Mouse (Mus musculus) hindbrain, embryonic 14.5 days (tissue): ENCODE data around the gene Arl6. TPM values are rescaled to one million over a fixed set of nuclear protein-coding genes. Genes with fewer than 3 reads are reported as not detected.

Experiments
- ATAC-seq: fragments of 200-750 bp; cut with Nextera tagmentation; 2 replicates; pipeline ENCODE4 v1.8.0; 2017; ENCODE audit warnings: moderate number of reproducible peaks, mild to moderate bottlenecking, moderate TSS enrichment, moderate library complexity; ENCODE audit not compliant: low FRiP score
- DNase-seq: peaks from one replicate; pipeline ENCODE4 v3.0.0-alpha.2; 2015; ENCODE audit warnings: low spot score
- H3K27ac ChIP-seq: fragments of 300-500 bp; sonication (generic); 2 replicates; pipeline ENCODE4 v1.5.1; 2014; ENCODE audit warnings: mild to moderate bottlenecking, moderate library complexity
- H3K27me3 ChIP-seq: fragments of 300-500 bp; sonication (generic); 2 replicates; pipeline ENCODE4 v1.6.1; 2014; ENCODE audit warnings: mild to moderate bottlenecking, low read length, mixed read lengths; ENCODE audit not compliant: control insufficient read depth, insufficient read depth
- H3K36me3 ChIP-seq: fragments of 300-500 bp; sonication (generic); replicated peaks from 2 replicates; pipeline ENCODE4 v1.6.1; 2014; ENCODE audit not compliant: control insufficient read depth, insufficient read depth
- H3K4me1 ChIP-seq: fragments of 300-500 bp; sonication (generic); replicated peaks from 2 replicates; pipeline ENCODE4 v1.6.1; 2014; ENCODE audit warnings: antibody characterized with exemption, low read length, mixed read lengths; ENCODE audit not compliant: control insufficient read depth, insufficient read depth
- H3K4me2 ChIP-seq: fragments of 300-500 bp; sonication (generic); replicated peaks from 2 replicates; pipeline ENCODE4 v1.6.1; 2014; ENCODE audit warnings: mild to moderate bottlenecking, moderate library complexity
- H3K4me3 ChIP-seq: fragments of 300-500 bp; sonication (generic); replicated peaks from 2 replicates; pipeline ENCODE4 v1.5.1; 2014; ENCODE audit warnings: mild to moderate bottlenecking, low read length
- H3K9ac ChIP-seq: fragments of 300-500 bp; sonication (generic); 2 replicates; pipeline ENCODE4 v1.6.1; 2014
- H3K9me3 ChIP-seq: fragments of 300-500 bp; sonication (generic); 2 replicates; pipeline ENCODE4 v1.6.1; 2016; ENCODE audit warnings: low read length; ENCODE audit not compliant: control insufficient read depth
- WGBS: fragments of 180-500 bp; shearing (Covaris S2); extraction: QIAGEN DNeasy Blood & Tissue Kit; methylation state at CpG from one replicate; pipeline ENCODE4 v1.1.7; 2014; 5-methylcytosine and 5-hydroxymethylcytosine counted together
- polyA plus RNA-seq: library from polyadenylated mRNA; unstranded; fragments of >200 nt; fragmentation: Nextera tagmentation; extraction: Ambion mirVana; gene quantifications from 2 replicates; pipeline ENCODE4 v1.2.1, GENCODE M21; 2014

Arl6 gene
- polyA plus RNA-seq, 1 experiment from 2014 or later = 55.1 TPM

- H3K36me3 ChIP-seq = no peaks in the 10 kb centered on the region
- no peak overlapping the region for H3K27ac ChIP-seq
- WGBS = 83% methylated on average over 3 of the region's 3 CpGs
- no peaks in the 10 kb centered on the region for H3K27me3 ChIP-seq
- no peaks in the 10 kb centered on the region for H3K9me3 ChIP-seq
- no peak for ATAC-seq
- no peak overlapping the region for H3K9ac ChIP-seq
- no peak for DNase-seq
- no peaks in the 10 kb centered on the region for H3K4me1 ChIP-seq
- no peak overlapping the region for H3K4me3 ChIP-seq
- no peak overlapping the region for H3K4me2 ChIP-seq
Measured at GRCm38 (mm10) chr16:59594714-59595113, 44.5 kb downstream of the Arl6 start.

- DNase-seq (no peak), ATAC-seq (no peak)
- no peak overlapping the region for H3K4me3 ChIP-seq
- H3K4me1 ChIP-seq = no peaks in the 10 kb centered on the region
- WGBS = 89% methylated on average over 6 of the region's 6 CpGs
- no peak overlapping the region for H3K4me2 ChIP-seq
- H3K36me3 ChIP-seq = no peaks in the 10 kb centered on the region
- H3K27ac ChIP-seq = no peak overlapping the region
- H3K27me3 ChIP-seq = no peaks in the 10 kb centered on the region
- H3K9ac ChIP-seq = no peak overlapping the region
- no peaks in the 10 kb centered on the region for H3K9me3 ChIP-seq
Measured at GRCm38 (mm10) chr16:59590790-59591189, 48.4 kb downstream of the Arl6 start.

- H3K9me3 ChIP-seq = no peaks in the 10 kb centered on the region
- WGBS = 94% methylated on average over 13 of the region's 13 CpGs
- DNase-seq = no peak
Measured at GRCm38 (mm10) chr16:59588351-59589025, 50.7 kb downstream of the Arl6 start.

GRCm38 (mm10) chr16:59587816-59588215 lies 51.4 kb downstream of the Arl6 start:
- no peaks in the 10 kb centered on the region for H3K27me3 ChIP-seq
- H3K4me1 ChIP-seq = no peaks in the 10 kb centered on the region
- H3K4me2 ChIP-seq = no peak overlapping the region
- ATAC-seq (no peak), DNase-seq (no peak)
- no peaks in the 10 kb centered on the region for H3K36me3 ChIP-seq
- no peak overlapping the region for H3K4me3 ChIP-seq
- 89% methylated on average over 10 of the region's 10 CpGs for WGBS
- no peak overlapping the region for H3K9ac ChIP-seq
- no peaks in the 10 kb centered on the region for H3K9me3 ChIP-seq
- no peak overlapping the region for H3K27ac ChIP-seq

More at GRCm38 (mm10) chr16:59588351-59589025, 50.7 kb downstream of the Arl6 start:
- Histone ChIP-seq H3K4me3 (no peak overlapping the region), H3K9ac (no peak overlapping the region), H3K36me3 (no peaks in the 10 kb centered on the region), H3K4me1 (no peaks in the 10 kb centered on the region), H3K4me2 (no peak overlapping the region), H3K27ac (no peak overlapping the region), H3K27me3 (no peaks in the 10 kb centered on the region)
- ATAC-seq = no peak

GRCm38 (mm10) chr16:59586911-59587310 lies 52.3 kb downstream of the Arl6 start:
- H3K4me3 ChIP-seq = no peak overlapping the region
- WGBS = 88% methylated on average over 8 of the region's 8 CpGs
- ATAC-seq = no peak

GRCm38 (mm10) chr16:59586276-59586675 lies 52.9 kb downstream of the Arl6 start:
- WGBS = 71% methylated on average over 6 of the region's 6 CpGs
- no peak overlapping the region for H3K4me2 ChIP-seq

More at GRCm38 (mm10) chr16:59586911-59587310, 52.3 kb downstream of the Arl6 start:
- DNase-seq = no peak
- no peak overlapping the region for H3K4me2 ChIP-seq
- no peaks in the 10 kb centered on the region for H3K36me3 ChIP-seq
- H3K9ac ChIP-seq = no peak overlapping the region
- H3K27ac ChIP-seq = no peak overlapping the region
- no peaks in the 10 kb centered on the region for H3K4me1 ChIP-seq
- no peaks in the 10 kb centered on the region for H3K27me3 ChIP-seq
- no peaks in the 10 kb centered on the region for H3K9me3 ChIP-seq

GRCm38 (mm10) chr16:59585706-59586244 lies 53.4 kb downstream of the Arl6 start:
- Histone ChIP-seq H3K4me3 (no peak overlapping the region), H3K4me2 (no peak overlapping the region), H3K9me3 (no peaks in the 10 kb centered on the region), H3K9ac (no peak overlapping the region), H3K36me3 (no peaks in the 10 kb centered on the region), H3K27ac (no peak overlapping the region), H3K27me3 (no peaks in the 10 kb centered on the region), H3K4me1 (no peaks in the 10 kb centered on the region)
- 89% methylated on average over 4 of the region's 4 CpGs for WGBS
- DNase-seq = no peak
- ATAC-seq = no peak

More at GRCm38 (mm10) chr16:59586276-59586675, 52.9 kb downstream of the Arl6 start:
- ATAC-seq (no peak), DNase-seq (no peak)
- Histone ChIP-seq H3K27ac (no peak overlapping the region), H3K36me3 (no peaks in the 10 kb centered on the region), H3K27me3 (no peaks in the 10 kb centered on the region), H3K4me1 (no peaks in the 10 kb centered on the region), H3K9ac (no peak overlapping the region), H3K9me3 (no peaks in the 10 kb centered on the region), H3K4me3 (no peak overlapping the region)

GRCm38 (mm10) chr16:59583515-59583914 lies 55.7 kb downstream of the Arl6 start:
- Histone ChIP-seq H3K27me3 (no peaks in the 10 kb centered on the region), H3K4me1 (no peaks in the 10 kb centered on the region), H3K36me3 (no peaks in the 10 kb centered on the region), H3K9ac (no peak overlapping the region), H3K27ac (no peak overlapping the region), H3K9me3 (no peaks in the 10 kb centered on the region), H3K4me3 (no peak overlapping the region), H3K4me2 (no peak overlapping the region)
- no peak for ATAC-seq
- DNase-seq = no peak
- 87% methylated on average over 5 of the region's 5 CpGs for WGBS

- ATAC-seq = no peak
- WGBS = 94% methylated on average over 8 of the region's 8 CpGs
Measured at GRCm38 (mm10) chr16:59579237-59579636, 60.0 kb downstream of the Arl6 start.

More at GRCm38 (mm10) chr16:59579237-59579636, 60.0 kb downstream of the Arl6 start:
- no peaks in the 10 kb centered on the region for H3K36me3 ChIP-seq
- H3K9me3 ChIP-seq = no peaks in the 10 kb centered on the region
- no peaks in the 10 kb centered on the region for H3K27me3 ChIP-seq
- no peak overlapping the region for H3K9ac ChIP-seq
- no peak overlapping the region for H3K4me3 ChIP-seq
- no peaks in the 10 kb centered on the region for H3K4me1 ChIP-seq
- no peak overlapping the region for H3K27ac ChIP-seq
- no peak overlapping the region for H3K4me2 ChIP-seq
- no peak for DNase-seq
